In genomic region chr16:23472046-23472445, GRCm38 (mm10) we compare ENCODE assay signal across 22 mouse cellular contexts. TPM values are rescaled to one million over a fixed set of nuclear protein-coding genes. Genes with fewer than 3 reads are reported as not detected.
"Had no signal": no experiment of that assay in that cellular context is flagged by ENCODE, and none has a peak within 500 bp of the region (broad histone marks: within the 10 kb centered on the region; RNA-seq: fewer than 3 reads in every experiment).

No protein-coding gene starts in this region.

- H3K9me3 ChIP-seq: lung, embryonic 15.5 days; midbrain, embryonic 13.5 days; midbrain, embryonic 15.5 days; neural tube, embryonic 12.5 days; stomach, embryonic 15.5 days had no signal

- H3K4me2 ChIP-seq: lung, embryonic 15.5 days; midbrain, embryonic 11.5 days; midbrain, embryonic 13.5 days; midbrain, embryonic 15.5 days; neural tube, embryonic 12.5 days; stomach, embryonic 15.5 days had no signal

- H3K27ac ChIP-seq: lung, embryonic 15.5 days; macrophage; midbrain, embryonic 13.5 days; midbrain, embryonic 15.5 days; neural tube, embryonic 12.5 days; stomach, embryonic 15.5 days; stomach, postnatal 0 days had no signal

- ATAC-seq: lung, postnatal 0 days; midbrain, embryonic 13.5 days; midbrain, embryonic 15.5 days had no signal

- DNase-seq: lung, adult 2 months; lung, postnatal 14 days; lung, postnatal 36 days; right cerebral cortex, postnatal 14 days; thymus, adult 2 months; thymus, postnatal 25 days; thymus, postnatal 4 days had no signal

- H3K4me1 ChIP-seq: lung, embryonic 15.5 days; megakaryocyte, embryonic 14.5 days; midbrain, embryonic 13.5 days; midbrain, embryonic 15.5 days; neural tube, embryonic 12.5 days; stomach, embryonic 15.5 days had no signal

- H3K9ac ChIP-seq: lung, embryonic 15.5 days; midbrain, embryonic 13.5 days; midbrain, embryonic 15.5 days; neural tube, embryonic 12.5 days; stomach, embryonic 15.5 days had no signal

- H3K36me3 ChIP-seq: lung, embryonic 15.5 days; midbrain, embryonic 15.5 days; stomach, embryonic 15.5 days had no signal

- H3K4me3 ChIP-seq: lung, embryonic 15.5 days; megakaryocyte, embryonic 14.5 days; midbrain, embryonic 13.5 days; midbrain, embryonic 15.5 days; neural tube, embryonic 12.5 days; stomach, embryonic 15.5 days had no signal

- H3K27me3 ChIP-seq: lung, embryonic 15.5 days; midbrain, embryonic 13.5 days; midbrain, embryonic 15.5 days; neural tube, embryonic 12.5 days; stomach, embryonic 15.5 days had no signal

RNA-seq across cellular contexts. Expression of gene Rtp1, which starts 43.1 kb away (rescaled TPM):
- total RNA-seq: megakaryocyte progenitor cell, adult 5-6 weeks; monocyte, adult 5-6 weeks; neutrophil, adult 5-6 weeks had no signal
- polyA plus RNA-seq: lung, adult 2 months; lung, embryonic 15.5 days; lung, postnatal 0 days; macrophage; midbrain, embryonic 11.5 days; midbrain, embryonic 15.5 days; neural tube, embryonic 12.5 days; neural tube, embryonic 14.5 days; spleen, adult 2 months; stomach, embryonic 15.5 days; stomach, postnatal 0 days had no signal

RNA-seq across cellular contexts. Expression of gene Masp1, which starts 48.6 kb away (rescaled TPM):
- total RNA-seq: megakaryocyte progenitor cell, adult 5-6 weeks; neutrophil, adult 5-6 weeks had no signal
